Mouse (Mus musculus) limb, embryonic 13.5 days (tissue): ENCODE data around the gene BC005624. TPM values are rescaled to one million over a fixed set of nuclear protein-coding genes. Genes with fewer than 3 reads are reported as not detected.
"Not testable (repeated sequence)": the region's sequence is repeated elsewhere in the genome, so short reads cannot be mapped to it uniquely, and the experiment has no call there.

Experiments
- ATAC-seq: fragments of 200-750 bp; cut with Nextera tagmentation; 2 replicates; pipeline ENCODE4 v1.8.0; 2017; ENCODE audit warnings: low read depth, moderate number of reproducible peaks, moderate TSS enrichment; ENCODE audit not compliant: low FRiP score
- H3K27ac ChIP-seq: fragments of 300-500 bp; sonication (generic); 2 replicates; pipeline ENCODE4 v1.5.1; 2015; ENCODE audit warnings: inconsistent platforms, mild to moderate bottlenecking, moderate library complexity
- H3K27me3 ChIP-seq: fragments of 300-500 bp; sonication (generic); 2 replicates; pipeline ENCODE4 v1.6.1; 2015; ENCODE audit warnings: mild to moderate bottlenecking, inconsistent platforms
- H3K36me3 ChIP-seq: fragments of 300-500 bp; sonication (generic); 2 replicates; pipeline ENCODE4 v1.6.1; 2015; ENCODE audit warnings: inconsistent platforms, mild to moderate bottlenecking, moderate library complexity
- H3K4me1 ChIP-seq: fragments of 300-500 bp; sonication (generic); 2 replicates; pipeline ENCODE4 v1.6.1; 2015; ENCODE audit warnings: inconsistent platforms
- H3K4me2 ChIP-seq: fragments of 300-500 bp; sonication (generic); replicated peaks from 2 replicates; pipeline ENCODE4 v1.6.1; 2015; ENCODE audit warnings: inconsistent platforms, mild to moderate bottlenecking, moderate library complexity
- H3K4me3 ChIP-seq: fragments of 300-500 bp; sonication (generic); 2 replicates; pipeline ENCODE4 v1.5.1; 2015; ENCODE audit warnings: moderate library complexity, mild to moderate bottlenecking, inconsistent platforms
- H3K9ac ChIP-seq: fragments of 300-500 bp; sonication (generic); 2 replicates; pipeline ENCODE4 v1.6.1; 2015; ENCODE audit warnings: mild to moderate bottlenecking, inconsistent platforms
- H3K9me3 ChIP-seq: fragments of 300-500 bp; sonication (generic); 2 replicates; pipeline ENCODE4 v1.6.1; 2016; ENCODE audit warnings: inconsistent platforms
- WGBS: fragments of 180-500 bp; shearing (Covaris S2); methylation state at CpG from one replicate; pipeline ENCODE4 v1.1.7; 2015; 5-methylcytosine and 5-hydroxymethylcytosine counted together
- polyA plus RNA-seq: library from polyadenylated mRNA; unstranded; fragments of >200 nt; fragmentation: Nextera tagmentation; extraction: Ambion mirVana; gene quantifications from 2 replicates; pipeline ENCODE4 v1.2.1, GENCODE M21; 2015

Gene BC005624
- polyA plus RNA-seq, 1 experiment from 2014 or later, result 59.9 TPM

DNA sequence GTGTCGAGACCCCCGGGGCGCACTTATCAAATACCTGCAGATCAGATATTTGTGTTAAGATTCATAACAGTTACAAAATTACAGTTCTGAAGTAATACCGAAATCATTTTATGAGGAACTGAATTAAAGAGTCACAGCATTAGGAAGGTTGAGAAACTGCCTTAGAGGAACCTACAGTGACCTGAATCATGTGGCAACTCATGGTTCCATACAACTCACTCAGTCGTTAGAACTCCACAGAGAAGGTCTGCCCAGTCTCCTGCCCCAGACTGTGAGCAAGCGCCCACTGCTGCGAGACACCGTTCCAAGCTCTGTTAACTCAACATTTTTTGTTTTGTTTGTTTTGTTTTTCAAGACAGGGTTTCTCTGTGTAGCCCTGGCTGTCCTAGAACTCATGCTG is 16.4 kb downstream of the BC005624 start:
- H3K27me3 ChIP-seq, result no peaks in the 10 kb centered on the region
- no peak overlapping the region for H3K27ac ChIP-seq
- H3K4me2 ChIP-seq, result peak overlapping the region; percentile 96; the same call in 1 of the 2 replicates
- no peak for ATAC-seq
- H3K36me3 ChIP-seq, result peaks cover 61% of the 10 kb centered on the region
- no peak overlapping the region for H3K9ac ChIP-seq
- peaks cover 21% of the 10 kb centered on the region for H3K4me1 ChIP-seq
- 90% methylated on average over 8 of the region's 8 CpGs for WGBS
- no peak overlapping the region for H3K4me3 ChIP-seq
- no peaks in the 10 kb centered on the region for H3K9me3 ChIP-seq

DNA sequence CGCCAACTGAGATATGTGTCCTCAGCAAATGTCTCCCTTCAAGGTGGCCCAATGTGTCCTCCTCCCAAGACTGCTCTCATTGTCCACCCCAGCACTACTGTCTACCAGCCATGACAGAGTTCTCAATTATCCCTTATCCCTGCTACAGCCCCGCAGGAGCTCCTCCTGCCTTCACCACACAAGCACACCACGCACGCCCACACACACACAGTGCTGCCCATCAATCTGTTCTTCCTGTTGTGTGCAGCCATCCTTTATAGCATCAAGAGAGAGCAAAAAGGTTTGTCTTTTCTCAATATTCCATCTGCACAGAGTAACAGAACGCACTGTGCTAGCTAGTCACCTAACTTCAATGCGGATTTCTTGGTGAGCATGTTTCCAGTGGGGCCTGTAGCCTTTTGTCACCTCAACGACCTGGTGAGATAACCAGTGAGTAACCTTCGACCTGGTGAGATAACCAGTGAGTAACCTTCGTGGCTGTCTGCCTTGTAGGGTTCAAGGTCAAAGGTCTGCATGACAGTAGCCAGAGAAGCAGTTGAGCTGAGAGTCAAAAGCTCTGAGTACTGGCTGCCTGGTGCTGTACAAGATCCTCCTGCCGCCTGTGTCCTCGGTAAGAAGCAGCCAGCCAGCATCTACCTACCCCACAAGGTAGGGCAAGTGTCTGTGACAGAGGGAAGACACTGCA is 19.3 kb downstream of the BC005624 start:
- peaks cover 85% of the 10 kb centered on the region for H3K36me3 ChIP-seq
- H3K9ac ChIP-seq, result no peak overlapping the region
- peaks cover 21% of the 10 kb centered on the region for H3K4me1 ChIP-seq
- no peak overlapping the region for H3K4me2 ChIP-seq
- no peak for ATAC-seq
- H3K27me3 ChIP-seq, result no peaks in the 10 kb centered on the region
- H3K4me3 ChIP-seq, result no peak overlapping the region
- 88% methylated on average over 11 of the region's 11 CpGs for WGBS
- no peak overlapping the region for H3K27ac ChIP-seq
- no peaks in the 10 kb centered on the region for H3K9me3 ChIP-seq

DNA sequence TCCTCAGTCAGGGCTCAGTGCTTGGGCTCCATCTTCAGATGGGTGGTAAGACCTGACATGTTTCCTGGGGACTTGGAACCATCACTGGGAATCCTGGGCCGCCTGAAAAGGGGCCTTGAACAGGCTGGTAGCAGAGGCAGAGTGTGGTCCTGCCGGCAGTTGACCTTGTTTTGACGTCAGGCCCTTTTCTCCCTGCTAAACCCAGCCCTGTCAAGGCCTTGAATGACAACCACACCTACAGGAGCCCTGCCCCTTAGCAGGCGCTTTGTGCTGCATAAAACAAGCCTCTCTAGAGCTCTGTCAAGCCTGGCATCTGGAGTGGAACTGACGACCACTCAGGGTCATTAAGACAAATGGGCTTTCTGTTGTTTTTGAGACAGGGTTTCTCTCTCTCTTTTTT is 22.1 kb downstream of the BC005624 start:
- ATAC-seq, result no peak
- Histone ChIP-seq H3K27me3 (no peaks in the 10 kb centered on the region), H3K4me3 (no peak overlapping the region), H3K36me3 (peaks cover 99% of the 10 kb centered on the region), H3K4me1 (peaks cover 6% of the 10 kb centered on the region), H3K27ac (no peak overlapping the region), H3K4me2 (no peak overlapping the region), H3K9ac (no peak overlapping the region), H3K9me3 (no peaks in the 10 kb centered on the region)
- WGBS, result 46% methylated on average over 5 of the region's 5 CpGs

DNA sequence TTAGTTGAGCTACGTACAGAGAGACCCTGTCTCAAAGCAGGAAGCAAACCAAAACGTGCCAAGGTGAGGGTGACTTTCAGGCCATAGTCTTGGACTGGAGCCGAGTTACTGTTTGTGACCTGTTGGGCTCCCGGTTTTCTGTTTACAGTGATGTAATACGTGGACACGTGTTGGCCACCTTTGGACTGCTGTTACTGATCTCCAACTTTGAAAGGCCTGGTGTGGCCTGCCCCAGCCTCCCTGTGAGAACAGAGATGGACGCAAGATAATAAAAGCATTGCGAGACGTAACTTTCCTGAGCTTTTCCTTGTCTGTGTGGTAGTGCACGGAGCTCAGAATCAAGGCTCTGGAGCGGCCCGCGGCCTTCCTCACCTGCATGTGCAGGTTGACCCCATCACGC is 23.3 kb downstream of the BC005624 start:
- H3K4me2 ChIP-seq, result no peak overlapping the region

DNA sequence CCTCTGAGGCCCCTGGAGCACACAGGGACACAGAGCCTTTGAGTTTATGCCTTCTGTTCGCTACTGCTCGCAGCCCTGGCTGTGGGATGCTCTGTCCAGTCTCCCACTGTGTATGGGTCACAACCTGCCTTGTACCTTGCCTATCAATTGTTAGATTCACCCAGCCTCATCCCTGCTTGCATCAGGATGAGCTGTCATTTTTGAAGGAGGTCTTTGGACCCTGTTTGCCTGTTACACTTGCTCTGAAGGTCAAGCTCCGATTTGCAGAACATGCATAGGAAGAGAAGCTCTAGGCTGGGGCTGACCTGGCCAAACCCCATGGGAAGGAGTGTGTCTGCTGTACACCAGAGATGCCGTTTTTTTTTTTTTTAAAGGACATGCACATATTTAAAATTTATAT is 24.5 kb downstream of the BC005624 start:
- Histone ChIP-seq H3K9me3 (no peaks in the 10 kb centered on the region), H3K9ac (no peak overlapping the region), H3K36me3 (peaks cover 76% of the 10 kb centered on the region), H3K4me3 (no peak overlapping the region), H3K27me3 (no peaks in the 10 kb centered on the region), H3K4me2 (no peak overlapping the region), H3K27ac (no peak overlapping the region), H3K4me1 (peaks cover 21% of the 10 kb centered on the region)
- 86% methylated on average over 4 of the region's 4 CpGs for WGBS
- ATAC-seq, result no peak

More for the DNA sequence above, 23.3 kb downstream of the BC005624 start:
- Histone ChIP-seq H3K4me3 (no peak overlapping the region), H3K4me1 (peaks cover 17% of the 10 kb centered on the region), H3K27ac (no peak overlapping the region), H3K9me3 (no peaks in the 10 kb centered on the region), H3K36me3 (peaks cover 88% of the 10 kb centered on the region), H3K27me3 (no peaks in the 10 kb centered on the region), H3K9ac (no peak overlapping the region)
- 91% methylated on average over 14 of the region's 14 CpGs for WGBS
- ATAC-seq, result no peak

DNA sequence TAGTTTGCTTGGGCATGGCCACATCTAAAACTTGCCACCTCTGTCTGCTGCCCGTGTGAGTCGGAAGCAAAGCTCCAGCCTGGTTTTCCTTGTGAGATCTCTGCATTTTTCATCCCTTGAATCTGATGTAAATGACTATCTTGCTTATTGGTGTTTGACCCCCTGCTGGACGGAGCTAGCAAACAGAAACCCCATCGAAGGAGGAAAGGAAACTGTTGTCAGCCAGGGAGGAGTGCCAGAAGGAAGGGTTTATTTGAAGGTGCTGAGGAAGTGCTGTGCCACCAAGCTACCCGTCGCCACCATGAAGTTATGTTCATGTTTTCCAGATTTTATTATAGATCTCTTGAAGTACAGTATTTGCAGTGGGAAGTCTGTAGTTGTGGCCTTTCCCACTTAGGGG is 27.2 kb downstream of the BC005624 start:
- Histone ChIP-seq H3K9ac (peak overlapping the region; percentile 91), H3K4me3 (peak overlapping the region; percentile 80), H3K9me3 (no peaks in the 10 kb centered on the region), H3K4me1 (peaks cover 23% of the 10 kb centered on the region), H3K27me3 (no peaks in the 10 kb centered on the region), H3K27ac (no peak overlapping the region), H3K36me3 (peaks cover 50% of the 10 kb centered on the region), H3K4me2 (peak overlapping the region; percentile 92)
- ATAC-seq, result no peak
- 70% methylated on average over 6 of the region's 6 CpGs for WGBS

DNA sequence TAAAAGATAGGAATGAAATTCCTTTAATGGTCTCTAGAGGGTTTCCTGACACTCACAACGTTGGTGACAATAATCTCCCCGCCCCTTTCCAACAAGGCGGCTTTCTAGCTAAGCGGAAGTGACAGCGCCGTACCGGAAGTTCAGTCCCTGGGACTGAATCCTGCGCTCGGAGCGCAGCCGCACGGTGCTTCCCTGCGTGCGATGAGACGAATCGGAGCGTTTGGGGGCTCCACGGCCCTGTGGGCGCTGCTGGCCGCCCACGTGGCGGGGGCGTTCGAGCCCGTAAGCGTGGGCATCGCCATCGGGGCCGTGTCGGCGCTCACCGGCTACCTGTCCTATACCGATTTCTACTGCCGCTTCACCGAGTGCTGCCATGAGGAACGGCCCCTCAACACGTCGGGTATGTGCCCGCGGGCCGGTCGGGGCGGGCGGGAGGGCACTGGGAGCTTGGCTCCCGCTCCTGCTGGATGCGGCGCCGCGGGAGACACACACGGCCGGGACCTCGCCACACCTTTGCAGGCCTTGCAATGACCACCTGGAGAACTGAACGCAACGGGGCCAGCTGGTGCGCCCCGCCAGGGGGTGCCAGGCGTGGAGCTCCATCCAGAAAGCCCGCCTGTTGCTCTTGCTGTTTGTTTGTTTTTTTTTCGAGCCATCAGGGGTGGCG is 29.0 kb downstream of the BC005624 start, which contains the start of gene Tor1b:
Gene Tor1b, plus strand, starts transcription at position 136 of the 667 bp plus-strand sequence.
- under 1% methylated on average over 60 of the region's 60 CpGs for WGBS

DNA sequence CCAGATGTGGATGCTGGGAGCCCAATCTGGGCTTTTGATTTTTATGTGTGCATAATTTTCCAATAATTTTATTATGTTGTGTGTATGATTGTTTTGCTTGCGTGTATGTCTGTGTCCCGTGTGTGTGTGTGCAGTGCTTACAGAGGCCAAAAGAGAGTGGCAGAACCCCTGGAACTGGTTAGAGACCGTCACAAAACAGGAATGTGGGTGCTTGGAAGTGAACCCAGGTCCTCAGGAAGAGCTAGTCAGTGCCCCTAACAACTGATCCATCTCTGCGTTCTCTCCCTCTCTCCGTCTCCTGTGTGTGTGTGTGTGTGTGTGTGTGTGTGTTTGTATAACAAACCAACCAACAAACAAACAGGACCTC is 29.6 kb downstream of the BC005624 start:
- H3K4me3 ChIP-seq, result peak overlapping the region; percentile 80
- no peaks in the 10 kb centered on the region for H3K9me3 ChIP-seq
- H3K36me3 ChIP-seq, result peaks cover 26% of the 10 kb centered on the region
- H3K4me1 ChIP-seq, result peaks cover 23% of the 10 kb centered on the region
- H3K27ac ChIP-seq, result peak overlapping the region; percentile 90
- 22% methylated on average over 5 of the region's 5 CpGs for WGBS
- no peaks in the 10 kb centered on the region for H3K27me3 ChIP-seq
- H3K9ac ChIP-seq, result peak overlapping the region; percentile 91; the same call in 1 of the 2 replicates
- 0 out of 2 replicates have a peak, but pooled peaks have one; percentile 9 for ATAC-seq
- peak overlapping the region; percentile 92 for H3K4me2 ChIP-seq

More for the DNA sequence above, 29.0 kb downstream of the BC005624 start, which contains the start of gene Tor1b:
- peak; percentile 88 for ATAC-seq
- peaks cover 23% of the 10 kb centered on the region for H3K4me1 ChIP-seq
- peak within 1 kb of the TSS; percentile 80 for H3K4me3 ChIP-seq
- H3K9ac ChIP-seq, result peak within 1 kb of the TSS; percentile 91
- H3K27me3 ChIP-seq, result no peaks in the 10 kb centered on the region
- peaks cover 31% of the 10 kb centered on the region for H3K36me3 ChIP-seq
- H3K9me3 ChIP-seq, result no peaks in the 10 kb centered on the region
- peak within 1 kb of the TSS; percentile 92 for H3K4me2 ChIP-seq
- peak within 1 kb of the TSS; percentile 90 for H3K27ac ChIP-seq

DNA sequence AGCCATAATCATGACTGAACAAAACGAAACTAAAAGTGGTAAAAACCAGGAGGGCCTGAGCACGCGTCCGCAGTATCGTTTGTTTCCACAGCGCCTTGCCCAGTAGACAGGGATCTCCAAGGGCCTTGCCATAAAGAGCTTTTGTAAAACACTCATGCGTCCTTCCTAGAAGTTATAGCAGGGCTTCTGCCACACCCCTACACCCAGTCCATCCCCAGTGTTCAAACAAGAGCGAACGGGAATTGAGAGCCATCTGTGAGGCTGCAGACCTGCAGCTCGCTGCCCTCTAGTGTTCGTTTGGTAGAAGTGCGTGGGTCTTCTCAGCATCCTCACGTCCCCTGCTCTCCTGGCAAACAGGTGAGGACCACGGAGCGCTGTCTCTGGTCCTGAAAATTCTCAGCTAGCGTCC is 39.4 kb downstream of the BC005624 start:
- Histone ChIP-seq H3K27me3 (no peaks in the 10 kb centered on the region), H3K4me1 (no peaks in the 10 kb centered on the region), H3K9me3 (no peaks in the 10 kb centered on the region), H3K4me2 (peak overlapping the region; percentile 49), H3K9ac (no peak overlapping the region), H3K4me3 (peak overlapping the region; percentile 27; the same call in 1 of the 2 replicates), H3K27ac (no peak overlapping the region), H3K36me3 (no peaks in the 10 kb centered on the region)
- 29% methylated on average over 16 of the region's 16 CpGs for WGBS
- 0 out of 2 replicates have a peak, but pooled peaks have one; percentile 48 for ATAC-seq

DNA sequence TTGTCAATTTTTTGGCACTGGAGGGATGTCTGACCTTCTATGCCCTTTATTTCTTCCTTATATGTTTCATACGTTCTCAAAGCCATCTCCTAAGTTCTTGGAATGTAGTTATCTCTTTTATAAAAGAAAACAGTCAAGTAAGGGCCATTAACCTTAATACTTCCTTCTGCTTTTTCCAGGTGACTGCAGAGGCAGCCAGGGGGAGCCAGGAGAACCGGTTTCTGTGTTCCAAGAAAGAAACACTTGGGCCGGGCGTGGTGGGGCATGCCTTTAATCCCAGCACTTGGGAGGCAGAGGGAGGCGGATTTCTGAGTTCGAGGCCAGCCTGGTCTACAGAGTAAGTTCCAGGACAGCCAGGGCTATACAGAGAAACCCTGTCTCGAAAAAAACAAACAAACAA is 39.9 kb downstream of the BC005624 start:
- H3K4me1 ChIP-seq, H3K27me3 ChIP-seq, H3K27ac ChIP-seq, ATAC-seq, H3K9ac ChIP-seq, H3K4me2 ChIP-seq, H3K9me3 ChIP-seq, H3K4me3 ChIP-seq, H3K36me3 ChIP-seq: not testable (repeated sequence)
- WGBS, result 50% methylated on average over 7 of the region's 7 CpGs

DNA sequence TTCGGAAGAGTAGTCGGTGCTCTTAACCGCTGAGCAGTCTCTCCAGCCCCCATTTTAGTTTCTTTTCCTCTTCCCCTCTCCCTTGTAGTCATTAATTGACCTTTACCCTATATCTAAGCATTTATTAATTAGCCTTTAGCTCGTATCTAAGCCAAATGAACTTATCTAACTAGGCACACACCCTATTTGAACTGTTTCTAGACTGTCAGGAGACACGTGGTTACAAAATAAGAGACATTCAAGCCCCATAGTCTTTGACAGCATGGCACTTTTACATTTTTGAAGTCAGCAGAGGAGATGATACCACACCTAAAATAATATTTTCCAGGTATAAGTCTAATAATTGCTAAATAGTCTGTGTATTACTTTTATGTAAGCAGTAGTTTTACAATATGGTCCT is 40.4 kb downstream of the BC005624 start:
- H3K4me3 ChIP-seq, result no peak overlapping the region
- no peak overlapping the region for H3K9ac ChIP-seq
- H3K36me3 ChIP-seq, result no peaks in the 10 kb centered on the region
- H3K9me3 ChIP-seq, result no peaks in the 10 kb centered on the region
- H3K27ac ChIP-seq, result no peak overlapping the region
- no peak for ATAC-seq
- WGBS, result 88% methylated on average over 5 of the region's 5 CpGs
- H3K4me1 ChIP-seq, result no peaks in the 10 kb centered on the region
- H3K27me3 ChIP-seq, result no peaks in the 10 kb centered on the region
- no peak overlapping the region for H3K4me2 ChIP-seq

DNA sequence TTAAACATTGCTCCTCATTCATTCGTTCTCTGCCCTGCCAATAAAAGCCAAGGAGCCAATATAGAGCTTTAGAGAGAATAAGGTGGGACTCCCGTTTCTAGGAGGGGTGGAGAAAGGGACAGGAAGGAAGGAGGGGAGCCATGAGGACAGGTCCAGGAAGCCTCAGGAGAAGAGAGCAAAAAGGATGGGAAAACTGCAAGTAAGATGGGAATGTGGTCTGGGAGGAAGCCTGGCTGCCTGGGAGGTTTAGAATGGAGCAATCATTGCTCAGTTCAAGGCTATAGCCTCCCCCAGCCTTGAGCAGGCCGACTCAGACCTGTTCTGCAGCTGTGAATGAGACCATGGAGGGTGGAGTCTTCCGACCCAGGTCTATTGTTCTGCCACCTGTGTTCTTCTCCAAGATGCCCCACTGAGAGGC is 43.4 kb downstream of the BC005624 start:
- Histone ChIP-seq H3K27ac (no peak overlapping the region), H3K27me3 (no peaks in the 10 kb centered on the region), H3K4me3 (no peak overlapping the region), H3K9ac (no peak overlapping the region), H3K36me3 (no peaks in the 10 kb centered on the region), H3K9me3 (no peaks in the 10 kb centered on the region), H3K4me1 (no peaks in the 10 kb centered on the region), H3K4me2 (no peak overlapping the region)
- ATAC-seq, result no peak
- WGBS, result 39% methylated on average over 4 of the region's 4 CpGs
